In genomic region chr14:43812458-43812857, GRCm38 (mm10) we compare ENCODE assay signal across 11 mouse cellular contexts. TPM values are rescaled to one million over a fixed set of nuclear protein-coding genes. Genes with fewer than 3 reads are reported as not detected.
DNase-seq lines count a peak whose midpoint lies in the region; ATAC-seq and TF ChIP-seq lines count a peak whose summit lies in the region.
"Not testable (repeated sequence)": the region's sequence is repeated elsewhere in the genome, so short reads cannot be mapped to it uniquely, and the experiment has no call there.
"Had no signal": no experiment of that assay in that cellular context is flagged by ENCODE, and none has a peak within 500 bp of the region (broad histone marks: within the 10 kb centered on the region; RNA-seq: fewer than 3 reads in every experiment).

No protein-coding gene starts in this region.

- not testable (repeated sequence) for H3K9me3 ChIP-seq in MEL (replicated peaks; ENCODE audit: insufficient read depth, low read length); forebrain, embryonic 11.5 days (ENCODE audit: control insufficient read depth, low read length); hindbrain, embryonic 11.5 days (ENCODE audit: control insufficient read depth, low read length); lung, embryonic 14.5 days (ENCODE audit: low read depth, low read length)

- TF ChIP-seq RAD21 in MEL (IDR thresholded peaks at IDR 0.05; ENCODE audit: low read depth, low read length) = peak; percentile 5; the same call in 1 of the 2 replicates

- ATAC-seq in forebrain, embryonic 11.5 days (replicated peaks; ENCODE audit: low FRiP score); hindbrain, embryonic 11.5 days (ENCODE audit: low FRiP score); lung, embryonic 14.5 days (ENCODE audit: insufficient read depth): not testable (repeated sequence)

- not testable (repeated sequence) for TF ChIP-seq POLR2A in MEL (IDR thresholded peaks at IDR 0.05; ENCODE audit: control insufficient read depth in 1 of 2, insufficient read depth in 1 of 2, low read depth in 1 of 2, low read length in 2 of 2, poor library complexity in 1 of 2)

- H3K27me3 ChIP-seq in MEL (ENCODE audit: control insufficient read depth in 1 of 2, insufficient read depth in 2 of 2, low read length in 2 of 2); forebrain, embryonic 11.5 days (ENCODE audit: control insufficient read depth, insufficient read depth, low read length); hindbrain, embryonic 11.5 days (ENCODE audit: control insufficient read depth, insufficient read depth, low read length); lung, embryonic 14.5 days (ENCODE audit: insufficient read depth, low read length): not testable (repeated sequence)

- not testable (repeated sequence) for H3K79me2 ChIP-seq in MEL (ENCODE audit: control insufficient read depth, insufficient read depth, low read length, poor library complexity)

- DNase-seq in MEL (ENCODE audit: low read depth, low spot score) = peak; percentile 90
- peak; percentile 14 for DNase-seq in c-Kit-positive CD71-positive TER-119-positive erythroid progenitor cells, embryonic 14.5 days (ENCODE audit: low spot score)
- DNase-seq in forebrain, embryonic 11.5 days (ENCODE audit: low spot score) = peak; percentile 65
- peak; percentile 44 for DNase-seq in hindbrain, embryonic 11.5 days (ENCODE audit: low spot score)
- peak; percentile 39 to 44 for DNase-seq in layer of hippocampus, postnatal 10 days (ENCODE audit: low spot score in 2 of 2)
- peak; percentile 31 for DNase-seq in lung, embryonic 14.5 days
- DNase-seq in right cerebral cortex, adult 18-20 months = peak; percentile 49
- DNase-seq in urinary bladder, postnatal 25 days (ENCODE audit: low spot score) = peak; percentile 17

- not testable (repeated sequence) for H3K36me3 ChIP-seq in MEL (ENCODE audit: control insufficient read depth in 1 of 2, insufficient read depth in 2 of 2, low read length in 2 of 2); forebrain, embryonic 11.5 days (ENCODE audit: control insufficient read depth, insufficient read depth, low read length); hindbrain, embryonic 11.5 days (ENCODE audit: control insufficient read depth, insufficient read depth, low read length); lung, embryonic 14.5 days (ENCODE audit: insufficient read depth)

- H3K4me3 ChIP-seq in MEL (ENCODE audit: control insufficient read depth in 1 of 2, insufficient read depth in 1 of 2, low read depth in 2 of 2, low read length in 2 of 2); forebrain, embryonic 11.5 days (ENCODE audit: low read depth, low read length); hindbrain, embryonic 11.5 days (ENCODE audit: low read depth, low read length); lung, embryonic 14.5 days (ENCODE audit: low read depth, low read length): not testable (repeated sequence)

- H3K4me1 ChIP-seq in MEL (ENCODE audit: control insufficient read depth in 1 of 2, insufficient read depth in 2 of 2, low read length in 2 of 2); forebrain, embryonic 11.5 days (replicated peaks; ENCODE audit: control insufficient read depth, insufficient read depth, low read length); hindbrain, embryonic 11.5 days (replicated peaks; ENCODE audit: control insufficient read depth, insufficient read depth, low read length); lung, embryonic 14.5 days (ENCODE audit: insufficient read depth): not testable (repeated sequence)

- peak; percentile 45 to 63 (median 50) for TF ChIP-seq CTCF in MEL (IDR thresholded peaks at IDR 0.05 in 2 of 3, conservative IDR thresholded peaks at IDR 0.05 in 1 of 3; ENCODE audit: control insufficient read depth in 1 of 3, insufficient read depth in 1 of 3, low read depth in 2 of 3, low read length in 3 of 3, poor library complexity in 1 of 3, severe bottlenecking in 1 of 3)
- peak; percentile 51 for TF ChIP-seq CTCF in lung, embryonic 14.5 days (IDR thresholded peaks at IDR 0.05; ENCODE audit: low read depth)

- TF ChIP-seq EP300 in MEL (IDR thresholded peaks at IDR 0.05; ENCODE audit: low read depth in 1 of 2, low read length in 2 of 2) = not testable (repeated sequence)

- 57% methylated on average over 6 of the region's 9 CpGs for WGBS in forebrain, embryonic 11.5 days
- WGBS in hindbrain, embryonic 11.5 days = 75% methylated on average over 8 of the region's 9 CpGs
- WGBS in lung, embryonic 14.5 days = 65% methylated on average over 8 of the region's 9 CpGs

- not testable (repeated sequence) for H3K9ac ChIP-seq in MEL (ENCODE audit: control insufficient read depth, low read depth, low read length, poor library complexity, severe bottlenecking); forebrain, embryonic 11.5 days (ENCODE audit: low read length); hindbrain, embryonic 11.5 days (ENCODE audit: low read depth, low read length); lung, embryonic 14.5 days

- H3K4me2 ChIP-seq in forebrain, embryonic 11.5 days (ENCODE audit: low read depth, low read length, severe bottlenecking); hindbrain, embryonic 11.5 days (replicated peaks; ENCODE audit: low read depth, low read length); lung, embryonic 14.5 days: not testable (repeated sequence)

- not testable (repeated sequence) for H3K27ac ChIP-seq in MEL (ENCODE audit: control insufficient read depth, low read depth, low read length); forebrain, embryonic 11.5 days (ENCODE audit: low read depth, low read length); hindbrain, embryonic 11.5 days (ENCODE audit: low read depth, low read length); lung, embryonic 14.5 days (ENCODE audit: low read depth)

TF ChIP-seq in MEL, 35 proteins besides CTCF, POLR2A, EP300 and RAD21:
- peak; percentile 19; the same call in 1 of the 2 replicates for TF ChIP-seq SMC3 (IDR thresholded peaks at IDR 0.05; ENCODE audit: low read depth, low read length)
- TF ChIP-seq NRF1 (IDR thresholded peaks at IDR 0.05; ENCODE audit: insufficient read depth, low read depth, low read length, poor library complexity, severe bottlenecking) = peak; percentile 40; the same call in 1 of the 2 replicates
- TF ChIP-seq TBP (IDR thresholded peaks at IDR 0.05; ENCODE audit: low read depth, low read length) = peak; percentile 28; the same call in 1 of the 2 replicates

RNA-seq across cellular contexts. Expression of gene Gm8180, which starts 27.9 kb away (rescaled TPM):
- not detected in 2 replicates for total RNA-seq in MEL (2012; rRNA removed)
- polyA plus RNA-seq in MEL (2012; ENCODE audit: insufficient read depth in 1 of 2, insufficient read length in 2 of 2, low read depth in 1 of 2, low replicate concordance in 2 of 2, missing spikeins in 1 of 2) = not detected
- polyA plus RNA-seq in forebrain, embryonic 11.5 days (2014; fragmentation: Nextera tagmentation; extraction: Ambion mirVana) = not detected in 2 replicates
- polyA plus RNA-seq in hindbrain, embryonic 11.5 days (2014; fragmentation: Nextera tagmentation; extraction: Ambion mirVana) = not detected in 2 replicates
- not detected for total RNA-seq in layer of hippocampus, postnatal 10 days (2021)
- polyA plus RNA-seq in lung, embryonic 14.5 days (2014; fragmentation: Nextera tagmentation; extraction: Ambion mirVana) = not detected in 2 replicates
- polyA plus RNA-seq: embryonic facial prominence, embryonic 15.5 days; kidney, embryonic 15.5 days; urinary bladder, adult 2 months had no signal

Comparison
In these comparisons a context has a peak if more than half of its experiments do, and no peak if none do; other contexts are left out.
1. DNase-seq: peak in every context shown above with its lines; median percentile 90 in MEL; 65 in forebrain, embryonic 11.5 days; 49 in right cerebral cortex, adult 18-20 months; 44 in hindbrain, embryonic 11.5 days; 42 in layer of hippocampus, postnatal 10 days; 31 in lung, embryonic 14.5 days; 17 in urinary bladder, postnatal 25 days; 14 in c-Kit-positive CD71-positive TER-119-positive erythroid progenitor cells, embryonic 14.5 days.